Mouse (Mus musculus) neural tube, embryonic 13.5 days (tissue): ENCODE results near the gene Tecpr2. TPM values are rescaled to one million over a fixed set of nuclear protein-coding genes. Genes with fewer than 3 reads are reported as not detected.
A peak's percentile ranks its signal among the peaks of the same experiment; 100 is the strongest.

ENCODE experiments used
- ATAC-seq: fragments of 200-750 bp; cut with Nextera tagmentation; 2 replicates; pipeline ENCODE4 v1.8.0; 2017; ENCODE audit warnings: low read depth, mild to moderate bottlenecking, moderate TSS enrichment, moderate library complexity
- H3K27ac ChIP-seq: fragments of 300-500 bp; sonication (generic); replicated peaks from 2 replicates; pipeline ENCODE4 v1.5.1; 2015; ENCODE audit warnings: moderate library complexity, mild to moderate bottlenecking, inconsistent platforms
- H3K27me3 ChIP-seq: fragments of 300-500 bp; sonication (generic); 2 replicates; pipeline ENCODE4 v1.6.1; 2015; ENCODE audit warnings: mild to moderate bottlenecking, inconsistent platforms
- H3K36me3 ChIP-seq: fragments of 300-500 bp; sonication (generic); 2 replicates; pipeline ENCODE4 v1.6.1; 2015; ENCODE audit warnings: mild to moderate bottlenecking, inconsistent platforms
- H3K4me1 ChIP-seq: fragments of 300-500 bp; sonication (generic); replicated peaks from 2 replicates; pipeline ENCODE4 v1.6.1; 2015; ENCODE audit warnings: inconsistent platforms
- H3K4me2 ChIP-seq: fragments of 300-500 bp; sonication (generic); 2 replicates; pipeline ENCODE4 v1.6.1; 2015; ENCODE audit warnings: inconsistent platforms, mild to moderate bottlenecking, moderate library complexity
- H3K4me3 ChIP-seq: fragments of 300-500 bp; sonication (generic); 2 replicates; pipeline ENCODE4 v1.5.1; 2015; ENCODE audit warnings: mild to moderate bottlenecking, inconsistent platforms
- H3K9ac ChIP-seq: fragments of 300-500 bp; sonication (generic); 2 replicates; pipeline ENCODE4 v1.6.1; 2015; ENCODE audit warnings: moderate library complexity, mild to moderate bottlenecking, inconsistent platforms
- H3K9me3 ChIP-seq: fragments of 300-500 bp; sonication (generic); 2 replicates; pipeline ENCODE4 v1.6.1; 2016; ENCODE audit warnings: inconsistent platforms
- WGBS: fragments of 180-500 bp; shearing (Covaris S2); methylation state at CpG from one replicate; pipeline ENCODE4 v1.1.7; 2015; 5-methylcytosine and 5-hydroxymethylcytosine counted together
- polyA plus RNA-seq: library from polyadenylated mRNA; unstranded; fragments of >200 nt; fragmentation: Nextera tagmentation; extraction: Ambion mirVana; gene quantifications from 2 replicates; pipeline ENCODE4 v1.2.1, GENCODE M21; 2015

The Tecpr2 gene
- polyA plus RNA-seq, result 6.1 and 6.3 TPM in 2 replicates

DNA sequence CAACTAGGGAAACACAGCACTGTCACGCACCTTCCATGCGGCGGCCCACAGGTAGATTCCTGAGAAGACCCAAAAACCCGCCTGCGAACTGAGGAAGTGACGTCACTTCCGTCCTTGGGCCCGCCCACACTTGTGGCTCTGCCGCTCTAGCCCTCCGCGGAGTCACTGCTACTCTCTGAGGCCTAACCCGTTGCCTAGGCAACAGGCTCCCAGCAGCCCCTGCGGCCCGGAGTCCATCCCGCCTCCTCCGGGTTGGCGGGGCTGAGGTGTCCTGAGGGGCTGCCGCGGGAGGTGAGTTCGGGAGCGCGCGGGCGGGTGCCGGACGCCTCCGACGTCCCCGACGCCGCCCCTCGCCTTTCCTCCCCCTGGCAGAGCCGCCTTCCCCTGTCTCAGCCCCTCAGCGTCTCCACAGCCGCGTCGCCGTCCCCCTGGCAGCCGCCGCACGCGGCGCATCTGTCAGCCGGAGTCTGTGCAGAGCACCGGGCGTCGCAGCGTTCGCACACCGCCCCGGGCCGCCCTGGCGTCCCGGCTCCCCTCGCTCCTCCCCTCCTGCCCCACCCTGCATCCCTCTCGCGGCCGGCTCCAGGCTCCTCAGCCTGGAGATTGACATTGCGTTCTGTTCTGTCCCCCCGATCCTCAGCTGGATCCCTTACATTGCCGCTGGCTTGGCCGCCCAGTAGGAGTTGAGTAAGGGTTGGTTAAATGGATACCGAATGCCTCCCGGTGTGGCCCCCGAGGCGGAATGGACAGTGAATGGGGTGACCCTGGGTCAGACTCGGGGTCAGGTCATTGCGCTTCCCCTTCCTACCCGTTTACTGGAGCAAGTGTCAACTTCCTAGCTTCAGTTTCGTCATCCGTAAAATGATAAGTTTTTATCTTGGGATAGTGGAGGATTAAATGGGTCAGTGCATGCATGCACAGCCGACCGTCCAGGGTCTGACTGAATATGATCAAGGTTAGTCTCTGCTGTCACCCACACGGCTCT, at the start of gene Tecpr2, which contains the start of gene Cinp:
TSS of gene Tecpr2 (plus strand) at position 229 of the 985 bp plus-strand sequence.
TSS of gene Cinp (minus strand) at position 110 of the 985 bp plus-strand sequence.
- peak within 1 kb of the TSS; percentile 85 for H3K4me3 ChIP-seq
- peak within 1 kb of the TSS; percentile 92 for H3K9ac ChIP-seq
- under 1% methylated on average over 73 of the region's 74 CpGs for WGBS
- ATAC-seq, result peak; percentile 99
- peak within 1 kb of the TSS; percentile 98 for H3K4me2 ChIP-seq
- H3K4me1 ChIP-seq, result peaks cover 22% of the 10 kb centered on the region
- no peaks in the 10 kb centered on the region for H3K36me3 ChIP-seq
- H3K27ac ChIP-seq, result peak within 1 kb of the TSS; percentile 95
- H3K9me3 ChIP-seq, result no peaks in the 10 kb centered on the region
- H3K27me3 ChIP-seq, result no peaks in the 10 kb centered on the region

DNA sequence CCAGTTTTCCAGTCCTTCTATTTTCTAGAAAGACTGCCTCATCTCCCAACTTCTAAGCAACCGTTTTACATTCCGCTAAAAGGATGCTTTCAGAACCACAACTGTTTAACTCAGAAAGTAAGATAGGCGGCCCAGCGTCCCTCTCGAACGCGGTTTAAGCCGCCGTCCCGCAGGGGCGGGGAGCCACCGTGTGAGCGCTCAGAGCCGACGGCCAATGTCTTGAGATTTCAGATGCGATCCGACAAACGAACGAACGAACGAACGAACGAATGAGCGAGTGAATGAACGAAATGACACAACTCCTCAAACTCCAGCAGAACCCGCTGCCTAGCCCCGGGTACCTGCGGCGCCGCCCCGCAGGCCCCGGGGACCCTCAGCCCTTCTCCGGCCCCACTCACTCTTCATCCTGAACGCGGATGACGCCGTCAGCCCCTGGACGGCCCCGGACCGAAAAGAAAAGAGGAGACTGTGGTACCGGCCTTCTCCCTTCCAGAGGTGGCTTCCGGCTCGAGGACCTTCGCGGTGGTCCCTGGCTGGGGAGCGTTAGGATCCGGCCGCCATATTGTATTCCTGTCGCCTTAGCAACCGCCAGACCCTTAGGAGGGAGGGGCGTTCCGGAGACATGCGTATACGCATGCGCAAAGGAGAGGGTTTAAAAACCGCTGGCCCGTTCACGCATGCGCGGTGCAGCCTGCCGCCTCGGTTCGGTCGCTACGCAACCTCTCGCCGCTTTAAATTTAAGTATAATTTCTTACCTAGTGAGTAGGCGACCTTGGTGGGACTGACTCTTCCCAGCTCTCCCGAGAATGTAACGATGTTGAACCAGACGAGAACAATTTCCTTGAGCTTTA, 48.5 kb upstream of the Tecpr2 start, which contains the start of gene Mok:
TSS of gene Mok (minus strand) at position 592 of the 851 bp plus-strand sequence.
- Histone ChIP-seq H3K9ac (peak within 1 kb of the TSS; percentile 71), H3K4me1 (peaks cover 46% of the 10 kb centered on the region), H3K9me3 (no peaks in the 10 kb centered on the region), H3K27ac (peak within 1 kb of the TSS; percentile 57), H3K4me2 (peak within 1 kb of the TSS; percentile 72), H3K4me3 (peak within 1 kb of the TSS; percentile 64), H3K27me3 (peaks cover 18% of the 10 kb centered on the region), H3K36me3 (no peaks in the 10 kb centered on the region)
- whole genome bisulfite sequencing, result under 1% methylated on average over 71 of the region's 71 CpGs
- ATAC-seq, result peak; percentile 85

DNA sequence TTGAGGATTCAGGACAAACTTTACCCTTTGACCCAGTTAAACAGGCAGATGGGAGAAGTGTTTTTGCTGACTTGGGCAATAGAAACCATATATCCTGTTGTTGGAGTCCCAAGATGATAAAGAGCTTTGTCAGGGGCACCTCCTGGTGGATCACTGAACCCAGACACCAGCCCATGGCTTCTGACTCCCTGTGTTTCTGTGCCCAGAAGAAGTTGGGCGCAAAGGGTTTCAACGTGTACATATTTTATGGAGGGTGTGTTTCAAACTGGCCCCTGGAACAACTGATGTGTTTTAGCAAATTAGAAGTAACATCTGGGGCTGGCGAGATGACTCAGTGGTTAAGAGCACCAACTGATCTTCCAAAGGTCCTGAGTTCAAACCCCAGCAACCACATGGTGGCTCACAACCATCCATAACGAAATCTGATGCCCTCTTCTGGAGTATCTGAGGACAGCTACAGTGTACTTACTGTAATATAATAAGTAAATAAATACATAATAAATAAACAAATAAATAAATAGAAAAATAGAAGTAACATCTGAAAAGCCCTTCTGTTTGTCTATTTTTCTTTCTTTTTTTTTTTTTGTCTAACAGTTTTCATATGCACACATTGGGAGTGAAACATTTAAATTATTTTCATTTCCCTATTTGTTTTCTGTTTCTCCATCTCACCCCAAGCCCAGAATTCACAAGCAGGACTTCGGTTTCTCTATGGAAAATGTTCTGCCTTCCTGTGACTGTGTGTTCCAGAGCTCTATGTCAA, 47.2 kb upstream of the Tecpr2 start:
- no peak overlapping the region for H3K9ac ChIP-seq

GRCm38 (mm10) chr12:110843194-110844048, 45.6 kb upstream of the Tecpr2 start:
- no peaks in the 10 kb centered on the region for H3K9me3 ChIP-seq
- WGBS, result 19% methylated on average over 32 of the region's 32 CpGs
- H3K4me3 ChIP-seq, result peak overlapping the region; percentile 44
- peak overlapping the region; percentile 65 for H3K9ac ChIP-seq
- H3K36me3 ChIP-seq, result no peaks in the 10 kb centered on the region
- H3K27me3 ChIP-seq, result peaks cover 34% of the 10 kb centered on the region
- ATAC-seq, result no peak; the same call in 1 of the 2 replicates
- peaks cover 36% of the 10 kb centered on the region for H3K4me1 ChIP-seq
- no peak overlapping the region for H3K27ac ChIP-seq
- peak overlapping the region; percentile 60 for H3K4me2 ChIP-seq

More for the DNA sequence above, 47.2 kb upstream of the Tecpr2 start:
- 72% methylated on average over 5 of the region's 5 CpGs for WGBS
- Histone ChIP-seq H3K27me3 (peaks cover 29% of the 10 kb centered on the region), H3K36me3 (no peaks in the 10 kb centered on the region), H3K4me1 (peaks cover 44% of the 10 kb centered on the region), H3K4me3 (no peak overlapping the region), H3K27ac (no peak overlapping the region), H3K4me2 (no peak overlapping the region), H3K9me3 (no peaks in the 10 kb centered on the region)
- ATAC-seq, result no peak

GRCm38 (mm10) chr12:110844227-110845130, 44.6 kb upstream of the Tecpr2 start:
- peak overlapping the region; percentile 44 for H3K4me3 ChIP-seq
- no peaks in the 10 kb centered on the region for H3K9me3 ChIP-seq
- H3K27ac ChIP-seq, result 0 out of 2 replicates have a peak overlapping the region, but pooled peaks have one; percentile 18
- H3K36me3 ChIP-seq, result no peaks in the 10 kb centered on the region
- peaks cover 34% of the 10 kb centered on the region for H3K27me3 ChIP-seq
- peak overlapping the region; percentile 65 for H3K9ac ChIP-seq
- H3K4me1 ChIP-seq, result peaks cover 36% of the 10 kb centered on the region
- peak overlapping the region; percentile 60 for H3K4me2 ChIP-seq
- ATAC-seq, result no peak
- WGBS, result 1% methylated on average over 42 of the region's 42 CpGs

DNA sequence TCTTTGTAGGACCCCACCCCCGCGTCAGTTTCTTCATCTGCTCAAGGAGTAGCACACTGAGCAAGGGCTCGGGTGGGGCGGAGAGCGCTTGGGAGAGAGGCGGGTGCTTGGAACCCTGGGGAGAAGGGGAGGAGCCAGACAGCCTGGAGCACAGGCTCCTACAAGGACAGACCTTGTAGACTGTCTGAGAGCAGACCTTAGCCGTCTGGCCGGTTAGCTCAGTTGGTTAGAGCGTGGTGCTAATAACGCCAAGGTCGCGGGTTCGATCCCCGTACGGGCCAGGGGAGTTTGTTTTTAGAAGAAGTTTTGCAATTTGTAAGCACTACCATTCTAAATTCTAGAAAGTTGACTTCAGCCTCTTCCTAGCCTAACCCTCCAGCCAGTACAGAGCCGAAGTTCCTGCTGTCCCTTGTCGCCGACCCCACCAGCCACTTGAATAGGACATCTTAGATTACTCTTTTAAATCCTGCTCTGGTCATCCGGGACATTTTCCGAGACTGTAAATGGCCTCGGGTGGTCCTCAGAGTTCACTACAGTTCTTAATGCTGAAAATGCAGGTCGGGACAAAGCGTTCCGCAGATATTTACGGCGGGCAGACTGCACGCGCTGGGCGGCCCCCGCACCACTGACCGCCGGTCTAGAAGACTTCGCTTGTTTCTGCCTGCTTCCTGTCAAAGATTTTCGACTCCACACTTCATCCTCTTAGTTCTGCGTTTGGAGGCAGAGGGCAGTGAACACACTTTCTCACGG, 43.8 kb upstream of the Tecpr2 start:
- H3K4me3 ChIP-seq, result peak overlapping the region; percentile 44
- under 1% methylated on average over 36 of the region's 36 CpGs for WGBS
- no peaks in the 10 kb centered on the region for H3K9me3 ChIP-seq
- H3K9ac ChIP-seq, result peak overlapping the region; percentile 63
- H3K4me2 ChIP-seq, result peak overlapping the region; percentile 60
- peaks cover 31% of the 10 kb centered on the region for H3K4me1 ChIP-seq
- H3K36me3 ChIP-seq, result no peaks in the 10 kb centered on the region
- peak overlapping the region; percentile 23; the same call in 1 of the 2 replicates for H3K27ac ChIP-seq
- H3K27me3 ChIP-seq, result peaks cover 34% of the 10 kb centered on the region
- ATAC-seq, result peak; percentile 58

DNA sequence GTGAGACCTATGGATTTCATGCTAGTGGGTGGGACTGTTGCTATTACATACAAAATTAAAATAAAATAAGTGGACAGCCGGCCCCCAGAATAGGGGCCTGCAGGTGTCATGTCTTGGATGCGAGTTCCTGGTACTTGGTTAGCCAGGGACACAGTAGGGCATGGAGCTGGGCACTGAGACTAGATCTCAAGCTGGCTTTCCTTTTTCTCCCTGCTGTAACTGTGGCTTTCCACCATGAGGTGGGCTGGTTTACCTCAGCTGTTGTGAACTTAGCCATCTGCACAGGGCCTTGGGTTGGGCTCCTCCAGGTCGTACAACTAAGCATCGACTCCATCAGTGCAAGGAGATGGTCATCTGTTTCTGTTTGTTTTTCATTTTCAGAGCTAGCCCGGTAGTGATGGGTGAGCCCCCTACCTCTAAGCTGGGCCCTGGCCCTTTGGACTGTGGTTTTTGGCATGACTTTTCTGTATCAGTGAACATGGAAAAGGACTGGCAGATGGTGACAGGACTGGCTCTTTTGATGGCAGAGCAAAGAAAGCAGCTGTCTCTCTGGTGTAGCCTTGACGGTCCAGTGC, 42.8 kb upstream of the Tecpr2 start:
- Histone ChIP-seq H3K9me3 (no peaks in the 10 kb centered on the region), H3K4me3 (peak overlapping the region; percentile 44), H3K4me2 (peak overlapping the region; percentile 60), H3K9ac (peak overlapping the region; percentile 61), H3K36me3 (no peaks in the 10 kb centered on the region), H3K27ac (no peak overlapping the region), H3K27me3 (peaks cover 34% of the 10 kb centered on the region), H3K4me1 (peaks cover 39% of the 10 kb centered on the region)
- WGBS, result 67% methylated on average over 6 of the region's 6 CpGs
- ATAC-seq, result no peak

GRCm38 (mm10) chr12:110850010-110850928, 38.8 kb upstream of the Tecpr2 start, which contains the start of gene Zfp839:
TSS of gene Zfp839 (plus strand) at chr12:110850253.
- peaks cover 4% of the 10 kb centered on the region for H3K36me3 ChIP-seq
- H3K9ac ChIP-seq, result peak within 1 kb of the TSS; percentile 92
- H3K9me3 ChIP-seq, result no peaks in the 10 kb centered on the region
- peak within 1 kb of the TSS; percentile 73 for H3K27ac ChIP-seq
- H3K4me1 ChIP-seq, result peaks cover 28% of the 10 kb centered on the region
- peak within 1 kb of the TSS; percentile 75 for H3K4me2 ChIP-seq
- H3K27me3 ChIP-seq, result peaks cover 19% of the 10 kb centered on the region
- WGBS, result under 1% methylated on average over 87 of the region's 89 CpGs
- peak; percentile 87 for ATAC-seq
- H3K4me3 ChIP-seq, result peak within 1 kb of the TSS; percentile 85
